Mouse (Mus musculus) stomach, embryonic 14.5 days (tissue): ENCODE results near the gene Rd3l. TPM values are rescaled to one million over a fixed set of nuclear protein-coding genes. Genes with fewer than 3 reads are reported as not detected.

Experiments
- ATAC-seq: fragments of 200-750 bp; cut with Nextera tagmentation; 2 replicates; pipeline ENCODE4 v1.8.0; 2017; ENCODE audit warnings: low read depth, moderate TSS enrichment; ENCODE audit not compliant: insufficient number of reproducible peaks, insufficient read depth, low FRiP score
- H3K27ac ChIP-seq: fragments of 300-500 bp; sonication (generic); 2 replicates; pipeline ENCODE4 v1.5.1; 2014; ENCODE audit warnings: mild to moderate bottlenecking, low read length, moderate library complexity, mixed read lengths
- H3K27me3 ChIP-seq: fragments of 300-500 bp; sonication (generic); 2 replicates; pipeline ENCODE4 v1.6.1; 2014; ENCODE audit warnings: low read length, control low read depth, mixed read lengths; ENCODE audit not compliant: control insufficient read depth, insufficient read depth
- H3K36me3 ChIP-seq: fragments of 300-500 bp; sonication (generic); 2 replicates; pipeline ENCODE4 v1.6.1; 2014; ENCODE audit warnings: mild to moderate bottlenecking, control low read depth, low read length, moderate library complexity, mixed read lengths; ENCODE audit not compliant: control insufficient read depth, insufficient read depth
- H3K4me1 ChIP-seq: fragments of 300-500 bp; sonication (generic); 2 replicates; pipeline ENCODE4 v1.6.1; 2014; ENCODE audit warnings: low read length, control low read depth, mixed read lengths; ENCODE audit not compliant: control insufficient read depth, insufficient read depth
- H3K4me2 ChIP-seq: fragments of 300-500 bp; sonication (generic); replicated peaks from 2 replicates; pipeline ENCODE4 v1.6.1; 2014; ENCODE audit warnings: low read depth, low read length, control low read depth
- H3K4me3 ChIP-seq: fragments of 300-500 bp; sonication (generic); 2 replicates; pipeline ENCODE4 v1.5.1; 2014; ENCODE audit warnings: low read depth, low read length, control low read depth
- H3K9ac ChIP-seq: fragments of 300-500 bp; sonication (generic); replicated peaks from 2 replicates; pipeline ENCODE4 v1.6.1; 2014; ENCODE audit warnings: low read depth, mild to moderate bottlenecking, control low read depth, low read length, moderate library complexity, mixed read lengths
- H3K9me3 ChIP-seq: fragments of 300-500 bp; sonication (generic); 2 replicates; pipeline ENCODE4 v1.6.1; 2016; ENCODE audit warnings: low read depth, low read length, control low read depth; ENCODE audit not compliant: control insufficient read depth
- WGBS: fragments of 180-500 bp; shearing (Covaris S2); extraction: QIAGEN DNeasy Blood & Tissue Kit; methylation state at CpG from one replicate; pipeline ENCODE4 v1.1.7; 2014; 5-methylcytosine and 5-hydroxymethylcytosine counted together
- polyA plus RNA-seq: library from polyadenylated mRNA; unstranded; fragments of >200 nt; fragmentation: Nextera tagmentation; extraction: Ambion mirVana; gene quantifications from 2 replicates; pipeline ENCODE4 v1.2.1, GENCODE M21; 2014

Gene Rd3l
- polyA plus RNA-seq, 1 experiment from 2014 or later, result not detected

- Histone ChIP-seq H3K4me3 (no peak overlapping the region), H3K9me3 (no peaks in the 10 kb centered on the region), H3K27me3 (no peaks in the 10 kb centered on the region), H3K4me2 (0 out of 2 replicates have a peak overlapping the region, but pooled peaks have one; percentile 14), H3K4me1 (peaks cover 29% of the 10 kb centered on the region), H3K9ac (peak overlapping the region; percentile 14; the same call in 1 of the 2 replicates), H3K36me3 (no peaks in the 10 kb centered on the region), H3K27ac (peak overlapping the region; percentile 71; the same call in 1 of the 2 replicates)
- no peak for ATAC-seq
- 66% methylated on average over 10 of the region's 10 CpGs for WGBS
Observed at GRCm38 (mm10) chr12:111943421-111944064, 37.6 kb downstream of the Rd3l start.

- 32% methylated on average over 1 of the region's 1 CpGs for WGBS
- ATAC-seq, result peak; percentile 4; the same call in 1 of the 2 replicates
Observed at GRCm38 (mm10) chr12:111938623-111939177, 42.4 kb downstream of the Rd3l start.

DNA sequence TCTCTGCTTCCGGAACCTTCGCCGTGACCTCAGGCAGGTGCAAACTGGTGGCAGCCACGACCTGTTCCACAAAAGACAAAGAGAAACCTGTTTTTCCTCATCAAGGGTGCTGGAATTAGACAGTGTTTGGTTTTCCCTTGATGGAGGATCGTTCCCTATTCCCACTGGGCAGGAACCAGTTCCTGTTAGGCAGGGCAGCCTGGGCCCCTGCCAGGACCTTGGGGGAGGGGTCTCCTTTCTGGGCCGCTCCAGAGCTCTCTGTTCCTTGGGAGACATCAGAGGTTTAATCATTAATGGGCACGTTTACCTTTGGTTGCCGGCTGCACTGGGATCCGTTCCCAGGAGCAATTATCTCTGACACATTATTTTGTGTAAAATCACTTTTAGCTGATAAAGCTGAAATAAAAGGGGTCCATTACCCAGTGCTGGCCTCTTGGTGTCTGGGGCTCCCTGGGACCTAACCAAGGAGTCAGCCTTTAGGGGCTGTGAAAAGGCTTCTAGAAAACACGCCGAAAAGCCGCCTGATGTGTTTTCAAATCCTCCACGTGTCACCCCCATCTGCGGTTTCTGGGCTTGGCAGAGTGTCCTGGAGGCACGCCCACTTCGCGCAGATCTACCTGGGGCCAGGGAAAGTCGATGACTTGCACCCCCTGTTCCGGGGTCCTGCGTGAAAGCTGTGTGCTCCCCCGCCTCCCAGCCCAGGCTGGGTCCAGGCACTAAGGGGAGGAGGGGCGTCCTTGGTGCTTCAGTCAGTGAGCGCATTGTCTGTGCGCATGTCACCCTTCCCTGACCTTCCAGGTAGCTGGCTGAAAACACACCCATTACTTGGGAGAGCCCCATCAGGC, 44.2 kb downstream of the Rd3l start:
- H3K9me3 ChIP-seq, result no peaks in the 10 kb centered on the region
- no peaks in the 10 kb centered on the region for H3K27me3 ChIP-seq
- ATAC-seq, result peak; percentile 89
- 28% methylated on average over 24 of the region's 24 CpGs for WGBS
- no peak overlapping the region for H3K4me3 ChIP-seq
- H3K4me1 ChIP-seq, result peaks cover 50% of the 10 kb centered on the region
- H3K4me2 ChIP-seq, result 0 out of 2 replicates have a peak overlapping the region, but pooled peaks have one; percentile 6
- peak overlapping the region; percentile 96 for H3K27ac ChIP-seq
- H3K36me3 ChIP-seq, result no peaks in the 10 kb centered on the region
- no peak overlapping the region for H3K9ac ChIP-seq

More at GRCm38 (mm10) chr12:111938623-111939177, 42.4 kb downstream of the Rd3l start:
- no peaks in the 10 kb centered on the region for H3K27me3 ChIP-seq
- no peak overlapping the region for H3K9ac ChIP-seq
- H3K4me1 ChIP-seq, result peaks cover 45% of the 10 kb centered on the region
- H3K27ac ChIP-seq, result peak overlapping the region; percentile 96
- no peaks in the 10 kb centered on the region for H3K36me3 ChIP-seq
- no peak overlapping the region for H3K4me3 ChIP-seq
- no peaks in the 10 kb centered on the region for H3K9me3 ChIP-seq
- H3K4me2 ChIP-seq, result no peak overlapping the region

DNA sequence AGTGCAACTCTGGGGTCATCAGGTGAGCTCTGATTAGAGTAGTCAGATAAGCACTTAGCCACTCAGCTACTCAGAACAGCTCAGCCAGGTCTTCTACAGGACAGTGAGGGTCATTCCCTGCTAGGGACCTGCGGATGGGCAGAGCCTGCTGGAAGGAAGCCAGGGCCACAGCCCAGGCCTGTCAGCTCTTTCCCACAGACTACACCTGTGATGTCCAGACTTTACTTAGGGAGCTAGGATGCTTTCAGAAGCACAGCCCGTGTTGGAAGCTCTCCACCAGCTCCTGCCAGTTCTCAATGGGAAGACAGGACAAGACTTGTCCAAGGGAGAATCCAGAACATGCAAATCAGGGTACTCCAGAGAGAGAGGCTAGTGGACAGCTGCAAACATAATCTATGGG, 47.1 kb downstream of the Rd3l start:
- ATAC-seq, result no peak
- no peaks in the 10 kb centered on the region for H3K27me3 ChIP-seq
- no peaks in the 10 kb centered on the region for H3K9me3 ChIP-seq
- 57% methylated on average over 2 of the region's 2 CpGs for WGBS
- no peak overlapping the region for H3K4me3 ChIP-seq
- H3K4me1 ChIP-seq, result peaks cover 43% of the 10 kb centered on the region
- H3K9ac ChIP-seq, result no peak overlapping the region
- no peaks in the 10 kb centered on the region for H3K36me3 ChIP-seq
- H3K4me2 ChIP-seq, result 0 out of 2 replicates have a peak overlapping the region, but pooled peaks have one; percentile 7
- peak overlapping the region; percentile 58 for H3K27ac ChIP-seq

DNA sequence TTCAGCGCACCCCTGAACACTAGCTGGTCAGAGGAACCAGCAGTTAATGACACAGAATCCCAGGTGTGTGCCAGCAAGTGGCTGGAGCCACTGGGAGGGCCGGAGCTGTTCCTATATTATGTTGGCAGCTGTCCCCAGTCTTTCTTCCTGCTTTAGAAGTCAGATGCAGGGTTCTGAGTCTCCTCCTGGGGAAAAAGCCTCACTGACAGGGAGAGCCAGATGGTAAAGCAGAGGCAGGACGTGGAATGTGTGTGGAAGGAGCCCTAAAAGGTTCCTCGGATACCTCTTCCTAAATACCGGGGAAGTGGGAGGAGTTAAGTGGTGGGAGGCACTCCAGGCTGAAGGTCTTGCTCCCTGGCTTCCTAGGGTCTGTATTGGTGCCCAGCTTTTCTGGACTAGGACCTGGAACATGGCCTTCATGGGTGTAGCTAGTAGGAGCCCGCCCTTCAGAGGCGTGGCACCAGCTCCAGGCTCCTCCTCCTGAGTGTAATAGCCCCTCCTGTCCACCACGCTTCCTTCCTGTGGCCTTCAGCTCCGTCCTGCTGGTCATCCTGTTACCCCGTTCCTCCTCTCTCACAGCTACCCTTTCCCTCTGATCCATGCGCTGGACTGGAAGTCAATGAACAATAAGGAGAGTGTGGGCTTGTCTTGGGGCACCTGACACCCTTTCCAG, 47.9 kb downstream of the Rd3l start:
- H3K4me1 ChIP-seq, result peaks cover 35% of the 10 kb centered on the region
- H3K27ac ChIP-seq, result peak overlapping the region; percentile 66; the same call in 1 of the 2 replicates
- no peak for ATAC-seq
- H3K9me3 ChIP-seq, result no peaks in the 10 kb centered on the region
- H3K9ac ChIP-seq, result no peak overlapping the region
- no peaks in the 10 kb centered on the region for H3K27me3 ChIP-seq
- 58% methylated on average over 11 of the region's 11 CpGs for WGBS
- 0 out of 2 replicates have a peak overlapping the region, but pooled peaks have one; percentile 7 for H3K4me2 ChIP-seq
- no peaks in the 10 kb centered on the region for H3K36me3 ChIP-seq
- no peak overlapping the region for H3K4me3 ChIP-seq

DNA sequence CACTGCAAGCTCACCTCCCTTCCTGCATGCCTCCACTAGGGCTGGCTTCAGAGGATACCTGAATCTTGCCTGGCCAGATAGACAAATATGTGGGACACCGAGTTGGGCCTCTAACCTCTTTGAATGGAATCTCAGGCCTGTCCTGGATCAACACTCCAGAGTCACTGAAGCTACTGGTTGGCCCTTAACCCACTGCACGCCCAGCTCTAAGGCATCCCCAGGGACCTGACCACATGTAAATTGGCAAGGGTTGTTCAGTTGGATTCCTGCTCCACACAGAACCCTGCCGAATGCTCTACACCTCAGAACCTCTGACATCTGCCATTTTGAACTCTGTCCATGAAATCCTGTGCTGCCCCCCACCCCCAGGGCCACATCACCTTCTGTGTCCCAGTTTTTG, 48.6 kb downstream of the Rd3l start:
- Histone ChIP-seq H3K27me3 (no peaks in the 10 kb centered on the region), H3K4me1 (peaks cover 29% of the 10 kb centered on the region), H3K4me2 (no peak overlapping the region), H3K27ac (peak overlapping the region; percentile 66; the same call in 1 of the 2 replicates), H3K9ac (no peak overlapping the region), H3K9me3 (no peaks in the 10 kb centered on the region), H3K4me3 (no peak overlapping the region), H3K36me3 (no peaks in the 10 kb centered on the region)
- no peak for ATAC-seq
- WGBS, result 62% methylated on average over 3 of the region's 3 CpGs

GRCm38 (mm10) chr12:111931411-111932025, 49.6 kb downstream of the Rd3l start:
- H3K27ac ChIP-seq, result no peak overlapping the region; the same call in 1 of the 2 replicates

More at GRCm38 (mm10) chr12:111931411-111932025, 49.6 kb downstream of the Rd3l start:
- H3K9ac ChIP-seq, result no peak overlapping the region
- no peak overlapping the region for H3K4me2 ChIP-seq
- no peaks in the 10 kb centered on the region for H3K27me3 ChIP-seq
- 90% methylated on average over 9 of the region's 9 CpGs for WGBS
- no peaks in the 10 kb centered on the region for H3K36me3 ChIP-seq
- no peak overlapping the region for H3K4me3 ChIP-seq
- H3K4me1 ChIP-seq, result peaks cover 24% of the 10 kb centered on the region
- H3K9me3 ChIP-seq, result no peaks in the 10 kb centered on the region
- ATAC-seq, result no peak
